Mouse (Mus musculus) brain, embryonic 14.5 days (tissue): Measurements from ENCODE around the gene Ovol1. TPM values are rescaled to one million over a fixed set of nuclear protein-coding genes. Genes with fewer than 3 reads are reported as not detected.

Experiments
- DNase-seq: peaks from one replicate; pipeline ENCODE4 v3.0.0-alpha.2; 2011; ENCODE audit warnings: low read depth
- CTCF ChIP-seq: fragments of 200-500 bp; IDR thresholded peaks from 2 replicates; pipeline ENCODE4 v1.5.1; 2012; ENCODE audit warnings: inconsistent platforms, mild to moderate bottlenecking, moderate library complexity, borderline replicate concordance; ENCODE audit not compliant: insufficient read depth, insufficient read length; ENCODE audit errors: extremely low read depth
- POLR2A ChIP-seq: fragments of 200-500 bp; IDR thresholded peaks from 2 replicates; pipeline ENCODE4 v1.6.1; 2012; ENCODE audit warnings: mild to moderate bottlenecking, inconsistent platforms, borderline replicate concordance; ENCODE audit not compliant: poor library complexity, insufficient read depth, insufficient read length, severe bottlenecking; ENCODE audit errors: extremely low read depth
- polyA plus RNA-seq: library from polyadenylated mRNA; depleted of rRNA; stranded (reverse); fragments of >200 nt; gene quantifications from 2 replicates; pipeline ENCODE4 v1.2.3, GENCODE M21; 2012

Gene Ovol1
- polyA plus RNA-seq, 1 experiment: 0.31 TPM

- no peak for DNase-seq
- TF ChIP-seq CTCF (no peak), POLR2A (no peak)
Observed at GRCm38 (mm10) chr19:5591888-5592287, 31.4 kb upstream of the Ovol1 start.

- no peak for DNase-seq
- TF ChIP-seq POLR2A (no peak), CTCF (no peak)
Observed at GRCm38 (mm10) chr19:5589159-5589558, 28.7 kb upstream of the Ovol1 start.

- DNase-seq: no peak
- TF ChIP-seq CTCF: no peak
Observed at GRCm38 (mm10) chr19:5581995-5582394, 21.5 kb upstream of the Ovol1 start.

GRCm38 (mm10) chr19:5580776-5581175 lies 20.3 kb upstream of the Ovol1 start:
- TF ChIP-seq CTCF (no peak), POLR2A (no peak)
- no peak for DNase-seq

GRCm38 (mm10) chr19:5579971-5580370 lies 19.5 kb upstream of the Ovol1 start:
- TF ChIP-seq POLR2A (no peak), CTCF (no peak)
- no peak for DNase-seq

- no peak for DNase-seq
- TF ChIP-seq POLR2A (no peak), CTCF (no peak)
Observed at GRCm38 (mm10) chr19:5575336-5575735, 14.9 kb upstream of the Ovol1 start.

GRCm38 (mm10) chr19:5572331-5573125 lies 12.1 kb upstream of the Ovol1 start:
- TF ChIP-seq POLR2A (no peak), CTCF (no peak)
- no peak for DNase-seq

GRCm38 (mm10) chr19:5571831-5572230 lies 11.4 kb upstream of the Ovol1 start:
- DNase-seq: no peak

GRCm38 (mm10) chr19:5570353-5571246 lies 10.2 kb upstream of the Ovol1 start:
- TF ChIP-seq CTCF (no peak), POLR2A (no peak)
- DNase-seq: no peak

More at GRCm38 (mm10) chr19:5571831-5572230, 11.4 kb upstream of the Ovol1 start:
- no peak for TF ChIP-seq CTCF
- TF ChIP-seq POLR2A: no peak

- TF ChIP-seq CTCF: no peak
- TF ChIP-seq POLR2A: no peak
Observed at GRCm38 (mm10) chr19:5569521-5569920, 9.1 kb upstream of the Ovol1 start.

GRCm38 (mm10) chr19:5568470-5569140 lies 8.2 kb upstream of the Ovol1 start:
- TF ChIP-seq POLR2A (no peak), CTCF (peak; percentile 93)
- peak; percentile 91 for DNase-seq

More at GRCm38 (mm10) chr19:5569521-5569920, 9.1 kb upstream of the Ovol1 start:
- DNase-seq: no peak

- TF ChIP-seq POLR2A: 0 out of 2 replicates have a peak, but pooled peaks have one; percentile 6
- peak; percentile 97 for TF ChIP-seq CTCF
- peak; percentile 92 for DNase-seq
Observed at GRCm38 (mm10) chr19:5567534-5568469, 7.4 kb upstream of the Ovol1 start, which contains the start of gene Ap5b1. Gene Ap5b1, plus strand, starts transcription at chr19:5568025.
